8 mouse cellular contexts compared by ENCODE assay signal in the genomic region with DNA sequence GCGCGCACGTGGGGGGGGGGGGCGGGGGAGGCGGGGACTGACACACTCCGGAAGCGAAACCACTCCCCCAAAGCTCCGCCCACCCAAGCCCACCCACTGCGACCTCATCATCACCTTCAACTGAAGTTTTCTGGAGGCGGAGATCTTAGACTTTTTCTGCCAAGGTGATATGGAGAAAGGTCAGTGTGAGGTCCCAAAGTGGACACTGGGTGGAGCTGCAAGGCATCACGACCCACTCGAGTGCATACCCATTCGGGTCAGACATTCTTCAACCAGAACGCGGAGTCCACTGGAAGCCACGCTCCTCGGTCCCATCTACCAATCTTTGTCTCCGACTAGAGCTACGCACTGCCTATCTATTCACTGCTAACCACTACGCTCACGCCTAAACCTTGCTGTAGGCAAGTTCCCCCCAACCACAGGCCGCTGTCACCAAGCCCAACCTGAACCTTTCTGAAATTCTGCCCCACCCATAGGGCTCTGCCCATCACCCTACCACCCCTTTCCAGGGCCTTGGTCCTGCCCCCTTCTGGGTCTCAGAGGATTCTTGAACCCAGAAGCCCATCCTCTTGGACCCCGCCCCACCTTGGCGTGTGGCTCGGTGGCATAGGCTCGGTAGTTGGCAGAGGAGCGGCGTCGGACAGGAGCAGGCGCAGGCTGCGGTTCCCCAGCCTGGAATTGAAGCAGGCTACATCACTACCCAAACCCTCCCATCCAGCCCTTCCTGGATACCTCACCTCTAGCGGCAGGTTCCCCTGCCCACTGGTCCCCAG. TPM values are rescaled to one million over a fixed set of nuclear protein-coding genes. Genes with fewer than 3 reads are reported as not detected.
DNase-seq lines count a peak whose midpoint lies in the region; ATAC-seq and TF ChIP-seq lines count a peak whose summit lies in the region.

No protein-coding gene starts in this region.

- H3K27ac ChIP-seq in left cerebral cortex, adult 2 months, result no peak overlapping the region
- H3K27ac ChIP-seq in heart, embryonic 10.5 days, result peak overlapping the region; percentile 94
- H3K27ac ChIP-seq in limb, embryonic 15.5 days, result no peak overlapping the region

- no peaks in the 10 kb centered on the region; the same call in 1 of the 2 replicates for H3K9me3 ChIP-seq in heart, embryonic 10.5 days
- H3K9me3 ChIP-seq in limb, embryonic 15.5 days, result no peaks in the 10 kb centered on the region

- H3K4me3 ChIP-seq in left cerebral cortex, adult 2 months, result peak overlapping the region; percentile 9; the same call in 1 of the 2 replicates
- H3K4me3 ChIP-seq in heart, embryonic 10.5 days, result peak overlapping the region; percentile 67
- peak overlapping the region; percentile 26 for H3K4me3 ChIP-seq in limb, embryonic 15.5 days

- TF ChIP-seq CTCF in left cerebral cortex, adult 2 months (IDR thresholded peaks at IDR 0.05), result no peak

- H3K4me1 ChIP-seq in heart, embryonic 10.5 days, result peaks cover 51% of the 10 kb centered on the region
- H3K4me1 ChIP-seq in limb, embryonic 15.5 days, result peaks cover 17% of the 10 kb centered on the region

- H3K9ac ChIP-seq in limb, embryonic 15.5 days, result no peak overlapping the region

- peaks cover 9% of the 10 kb centered on the region; the same call in 1 of the 2 replicates for H3K27me3 ChIP-seq in heart, embryonic 10.5 days (ENCODE audit: insufficient read depth, poor library complexity, severe bottlenecking)
- 0 out of 2 replicates have a peak, but pooled peaks cover 4% of the 10 kb centered on the region for H3K27me3 ChIP-seq in limb, embryonic 15.5 days

- peaks cover 26% of the 10 kb centered on the region for H3K36me3 ChIP-seq in heart, embryonic 10.5 days
- no peaks in the 10 kb centered on the region for H3K36me3 ChIP-seq in limb, embryonic 15.5 days

- intact Hi-C loops in left cerebral cortex, adult 2 months (cut with DNase I), result loop anchor here (5.0 kb wide), 1 partner anchor 89 kb away; no protein-coding TSS in a partner anchor

- WGBS in heart, embryonic 10.5 days, result 19% methylated on average over 32 of the region's 32 CpGs
- 34% methylated on average over 32 of the region's 32 CpGs for WGBS in limb, embryonic 15.5 days

- peak overlapping the region; percentile 45 for H3K4me2 ChIP-seq in limb, embryonic 15.5 days

- no peak for ATAC-seq in limb, embryonic 15.5 days (ENCODE audit: insufficient number of reproducible peaks, low FRiP score, low TSS enrichment, low read depth)

- no peak for DNase-seq in left cerebral cortex, adult 2 months (ENCODE audit: extremely low spot score in 1 of 2, low spot score in 2 of 2)
- DNase-seq in left cerebral cortex, adult 8-10 months (ENCODE audit: low spot score in 2 of 2), result no peak
- peak; percentile 79 for DNase-seq in heart, embryonic 10.5 days (ENCODE audit: low spot score)
- peak; percentile 12 for DNase-seq in testis, postnatal 14 days (ENCODE audit: low spot score)
- DNase-seq in left cerebral cortex, adult 11 months (ENCODE audit: low spot score), result no peak
- DNase-seq in lung, adult 18-20 months, result no peak
- DNase-seq in adrenal gland, adult 18-20 months (ENCODE audit: low spot score in 2 of 2), result no peak

RNA-seq across cellular contexts. Expression of a gene that starts 2.6 kb away (rescaled TPM):
- under 1 TPM; 0.84 to 0.96 TPM for total RNA-seq in left cerebral cortex, adult 2 months (2021)
- total RNA-seq in left cerebral cortex, adult 8-10 months (2022), result 1 to 10 TPM; 1.9 to 4.5 (median 4.1) TPM
- polyA plus RNA-seq in heart, embryonic 10.5 days (2016; fragmentation: Nextera tagmentation; extraction: Ambion mirVana), result 960 and 1,463 TPM in 2 replicates
- 4.7 and 5.2 TPM in 2 replicates for polyA plus RNA-seq in limb, embryonic 15.5 days (2015; fragmentation: Nextera tagmentation; extraction: Ambion mirVana)
- total RNA-seq in adrenal gland, adult 18-20 months (2021), result under 1 TPM in 1 of 2 experiments, not detected in 1; 0.66 TPM

RNA-seq across cellular contexts. Expression of a gene that starts 5.2 kb away (rescaled TPM):
- total RNA-seq in left cerebral cortex, adult 2 months (2021), result 1 to 10 TPM; 7.4 to 9.2 TPM
- 10 to 100 TPM in 1 of 4 experiments, 1 to 10 TPM in 3; 7.5 to 10.9 (median 8.2) TPM for total RNA-seq in left cerebral cortex, adult 8-10 months (2022)
- polyA plus RNA-seq in heart, embryonic 10.5 days (2016; fragmentation: Nextera tagmentation; extraction: Ambion mirVana), result 97.0 and 167 TPM in 2 replicates
- 229 and 541 TPM in 2 replicates for polyA plus RNA-seq in limb, embryonic 15.5 days (2015; fragmentation: Nextera tagmentation; extraction: Ambion mirVana)
- 1 to 10 TPM in 1 of 2 experiments, under 1 TPM in 1; 0.50 to 1.4 TPM for total RNA-seq in adrenal gland, adult 18-20 months (2021)

RNA-seq across cellular contexts. Expression of a gene that starts 10.8 kb away (rescaled TPM):
- total RNA-seq in left cerebral cortex, adult 2 months (2021), result under 1 TPM; 0.20 to 0.49 TPM
- under 1 TPM; 0.22 to 0.79 (median 0.30) TPM for total RNA-seq in left cerebral cortex, adult 8-10 months (2022)
- polyA plus RNA-seq in heart, embryonic 10.5 days (2016; fragmentation: Nextera tagmentation; extraction: Ambion mirVana), result 0.63 and 0.65 TPM in 2 replicates
- 1.8 and 3.0 TPM in 2 replicates for polyA plus RNA-seq in limb, embryonic 15.5 days (2015; fragmentation: Nextera tagmentation; extraction: Ambion mirVana)
- total RNA-seq in adrenal gland, adult 18-20 months (2021), result 1 to 10 TPM in 1 of 2 experiments, under 1 TPM in 1; 0.51 to 1.2 TPM

RNA-seq across cellular contexts. Expression of a gene that starts 19.9 kb away (rescaled TPM):
- 100 to 1,000 TPM; 173 to 177 TPM for total RNA-seq in left cerebral cortex, adult 2 months (2021)
- 100 to 1,000 TPM; 142 to 158 (median 151) TPM for total RNA-seq in left cerebral cortex, adult 8-10 months (2022)
- 30.9 and 46.0 TPM in 2 replicates for polyA plus RNA-seq in heart, embryonic 10.5 days (2016; fragmentation: Nextera tagmentation; extraction: Ambion mirVana)
- 35.9 and 46.8 TPM in 2 replicates for polyA plus RNA-seq in limb, embryonic 15.5 days (2015; fragmentation: Nextera tagmentation; extraction: Ambion mirVana)
- total RNA-seq in adrenal gland, adult 18-20 months (2021), result 10 to 100 TPM; 95.9 to 96.6 TPM

RNA-seq across cellular contexts. Expression of a gene that starts 25.9 kb away (rescaled TPM):
- 100 to 1,000 TPM; 270 to 272 TPM for total RNA-seq in left cerebral cortex, adult 2 months (2021)
- total RNA-seq in left cerebral cortex, adult 8-10 months (2022), result 100 to 1,000 TPM; 251 to 286 (median 266) TPM
- 1.0 and 2.8 TPM in 2 replicates for polyA plus RNA-seq in heart, embryonic 10.5 days (2016; fragmentation: Nextera tagmentation; extraction: Ambion mirVana)
- polyA plus RNA-seq in limb, embryonic 15.5 days (2015; fragmentation: Nextera tagmentation; extraction: Ambion mirVana), result 3.8 and 4.7 TPM in 2 replicates
- total RNA-seq in adrenal gland, adult 18-20 months (2021), result 1 to 10 TPM; 7.0 to 7.5 TPM

Comparison
In these comparisons a context has a peak if more than half of its experiments do, and no peak if none do; other contexts are left out.
1. DNase-seq: peak in heart, embryonic 10.5 days (single experiment) and testis, postnatal 14 days (single experiment); none in left cerebral cortex, adult 2 months (0 of 2), left cerebral cortex, adult 8-10 months (0 of 2), left cerebral cortex, adult 11 months (single experiment), lung, adult 18-20 months (0 of 2) and adrenal gland, adult 18-20 months (0 of 2).
2. H3K4me3 ChIP-seq: peak in every context shown above with its lines; median percentile 67 in heart, embryonic 10.5 days; 26 in limb, embryonic 15.5 days; 9 in left cerebral cortex, adult 2 months.